Mouse (Mus musculus) cortical plate, adult 2 months (tissue): Measurements from ENCODE around the gene Itga11.

Experiments
- CTCF ChIP-seq: fragments of 200-500 bp; IDR thresholded peaks from 2 replicates; pipeline ENCODE4 v1.5.1; 2011; ENCODE audit warnings: mild to moderate bottlenecking, control low read depth, low read length; ENCODE audit not compliant: insufficient read depth; ENCODE audit errors: extremely low read depth
- POLR2A ChIP-seq: fragments of 200-500 bp; IDR thresholded peaks from 2 replicates; pipeline ENCODE4 v1.6.1; 2011; ENCODE audit warnings: mild to moderate bottlenecking, low read length, control low read depth; ENCODE audit not compliant: insufficient read depth; ENCODE audit errors: extremely low read depth

GRCm38 (mm10) chr9:62820829-62821228 lies 143.2 kb downstream of the Itga11 start:
- TF ChIP-seq CTCF = no peak
- TF ChIP-seq POLR2A = no peak
